Mouse (Mus musculus) thymus, adult 2 months (tissue): Measurements from ENCODE around the gene Rinl. TPM values are rescaled to one million over a fixed set of nuclear protein-coding genes. Genes with fewer than 3 reads are reported as not detected.
A peak's percentile ranks its signal among the peaks of the same experiment; 100 is the strongest.

ENCODE experiments used
- DNase-seq: peaks from one replicate; pipeline ENCODE4 v3.0.0; 2021
- H3K27ac ChIP-seq: fragments of 200-500 bp; 2 replicates; pipeline ENCODE4 v1.5.1; 2012; ENCODE audit warnings: low read length, control low read depth; ENCODE audit not compliant: control insufficient read depth, insufficient read depth
- H3K27me3 ChIP-seq: fragments of 200-500 bp; 2 replicates; pipeline ENCODE4 v1.6.1; 2012; ENCODE audit warnings: mild to moderate bottlenecking, low read length, moderate library complexity, mixed read lengths; ENCODE audit not compliant: control insufficient read depth, insufficient read depth
- H3K36me3 ChIP-seq: fragments of 200-500 bp; 2 replicates; pipeline ENCODE4 v1.6.1; 2012; ENCODE audit warnings: mild to moderate bottlenecking, low read length, moderate library complexity; ENCODE audit not compliant: control insufficient read depth, insufficient read depth
- H3K4me1 ChIP-seq: fragments of 200-500 bp; replicated peaks from 2 replicates; pipeline ENCODE4 v1.6.1; 2012; ENCODE audit warnings: low read length; ENCODE audit not compliant: control insufficient read depth, insufficient read depth
- H3K4me3 ChIP-seq: fragments of 200-500 bp; 2 replicates; pipeline ENCODE4 v1.5.1; 2012; ENCODE audit warnings: mild to moderate bottlenecking, low read length, control low read depth, moderate library complexity; ENCODE audit not compliant: control insufficient read depth, insufficient read depth
- CTCF ChIP-seq: fragments of 200-500 bp; IDR thresholded peaks from 2 replicates; pipeline ENCODE4 v1.5.1; 2012; ENCODE audit warnings: mild to moderate bottlenecking, control low read depth, low read length, moderate library complexity, borderline replicate concordance; ENCODE audit not compliant: control insufficient read depth, poor library complexity, insufficient read depth; ENCODE audit errors: extremely low read depth
- POLR2A ChIP-seq: fragments of 200-500 bp; IDR thresholded peaks from 2 replicates; pipeline ENCODE4 v1.6.1; 2012; ENCODE audit warnings: mild to moderate bottlenecking, low read length, control low read depth, moderate library complexity; ENCODE audit not compliant: control insufficient read depth, poor library complexity, insufficient read depth; ENCODE audit errors: extremely low read depth
- WGBS: fragments of 180-500 bp; shearing (Covaris S2); methylation state at CpG from one replicate; pipeline ENCODE4 v1.1.7; 2018; 5-methylcytosine and 5-hydroxymethylcytosine counted together
- polyA plus RNA-seq: library from polyadenylated mRNA; depleted of rRNA; stranded (reverse); fragments of >200 nt; gene quantifications from 2 replicates; pipeline ENCODE4 v1.2.3, GENCODE M21; 2012

The Rinl gene
- polyA plus RNA-seq, 1 experiment, result 93.7 TPM

GRCm38 (mm10) chr7:28818861-28819452 lies 30.2 kb downstream of the Rinl start:
- H3K36me3 ChIP-seq, result peaks cover 86% of the 10 kb centered on the region
- peaks cover 25% of the 10 kb centered on the region for H3K4me1 ChIP-seq
- DNase-seq, result no peak
- TF ChIP-seq POLR2A (no peak), CTCF (no peak)
- WGBS, result 93% methylated on average over 4 of the region's 4 CpGs
- H3K27me3 ChIP-seq, result no peaks in the 10 kb centered on the region
- no peak overlapping the region for H3K4me3 ChIP-seq
- no peak overlapping the region for H3K27ac ChIP-seq

GRCm38 (mm10) chr7:28819571-28819970 lies 30.8 kb downstream of the Rinl start:
- H3K36me3 ChIP-seq, result peaks cover 80% of the 10 kb centered on the region
- WGBS, result 69% methylated on average over 4 of the region's 4 CpGs
- DNase-seq, result no peak
- no peak overlapping the region for H3K4me3 ChIP-seq
- H3K4me1 ChIP-seq, result peaks cover 26% of the 10 kb centered on the region
- TF ChIP-seq POLR2A (no peak), CTCF (no peak)
- no peaks in the 10 kb centered on the region for H3K27me3 ChIP-seq
- no peak overlapping the region for H3K27ac ChIP-seq

GRCm38 (mm10) chr7:28820358-28821260 lies 31.8 kb downstream of the Rinl start:
- peaks cover 29% of the 10 kb centered on the region for H3K4me1 ChIP-seq
- no peak for TF ChIP-seq POLR2A
- TF ChIP-seq CTCF, result no peak
- H3K4me3 ChIP-seq, result no peak overlapping the region
- no peaks in the 10 kb centered on the region for H3K27me3 ChIP-seq
- H3K36me3 ChIP-seq, result peaks cover 70% of the 10 kb centered on the region
- no peak for DNase-seq
- WGBS, result 65% methylated on average over 12 of the region's 12 CpGs
- H3K27ac ChIP-seq, result peak overlapping the region; percentile 22; the same call in 1 of the 2 replicates

- 72% methylated on average over 10 of the region's 10 CpGs for WGBS
- H3K36me3 ChIP-seq, result peaks cover 63% of the 10 kb centered on the region
- H3K27me3 ChIP-seq, result no peaks in the 10 kb centered on the region
- no peak overlapping the region for H3K27ac ChIP-seq
- no peak overlapping the region for H3K4me3 ChIP-seq
- no peak for DNase-seq
- no peak for TF ChIP-seq CTCF
- TF ChIP-seq POLR2A, result no peak
- peaks cover 28% of the 10 kb centered on the region for H3K4me1 ChIP-seq
Observed at GRCm38 (mm10) chr7:28821261-28821831, 32.6 kb downstream of the Rinl start.

- TF ChIP-seq CTCF (no peak), POLR2A (no peak)
- H3K4me1 ChIP-seq, result peaks cover 27% of the 10 kb centered on the region
- WGBS, result 87% methylated on average over 1 of the region's 1 CpGs
- peaks cover 50% of the 10 kb centered on the region for H3K36me3 ChIP-seq
- no peak overlapping the region for H3K4me3 ChIP-seq
- DNase-seq, result no peak
- no peak overlapping the region for H3K27ac ChIP-seq
- no peaks in the 10 kb centered on the region for H3K27me3 ChIP-seq
Observed at GRCm38 (mm10) chr7:28822556-28822955, 33.8 kb downstream of the Rinl start.

- 76% methylated on average over 10 of the region's 10 CpGs for WGBS
- DNase-seq, result no peak
- Histone ChIP-seq H3K4me3 (no peak overlapping the region), H3K27ac (peak overlapping the region; percentile 40; the same call in 1 of the 2 replicates), H3K4me1 (peaks cover 25% of the 10 kb centered on the region), H3K36me3 (peaks cover 43% of the 10 kb centered on the region), H3K27me3 (no peaks in the 10 kb centered on the region)
- TF ChIP-seq POLR2A, result no peak
- TF ChIP-seq CTCF, result no peak
Observed at GRCm38 (mm10) chr7:28822993-28823903, 34.5 kb downstream of the Rinl start.
